Mouse (Mus musculus) spleen, postnatal 4 days (tissue): ENCODE data around the gene Gm19935.

ENCODE experiments used
- DNase-seq, 2 experiments: peaks; one replicate each; pipeline ENCODE4 v3.0.0; 2022; ENCODE audit warnings: low spot score in 2 of 2

Gene Gm19935

GRCm38 (mm10) chr8:90829825-90830224 lies 12.6 kb upstream of the Gm19935 start:
- DNase-seq = no peak

DNA sequence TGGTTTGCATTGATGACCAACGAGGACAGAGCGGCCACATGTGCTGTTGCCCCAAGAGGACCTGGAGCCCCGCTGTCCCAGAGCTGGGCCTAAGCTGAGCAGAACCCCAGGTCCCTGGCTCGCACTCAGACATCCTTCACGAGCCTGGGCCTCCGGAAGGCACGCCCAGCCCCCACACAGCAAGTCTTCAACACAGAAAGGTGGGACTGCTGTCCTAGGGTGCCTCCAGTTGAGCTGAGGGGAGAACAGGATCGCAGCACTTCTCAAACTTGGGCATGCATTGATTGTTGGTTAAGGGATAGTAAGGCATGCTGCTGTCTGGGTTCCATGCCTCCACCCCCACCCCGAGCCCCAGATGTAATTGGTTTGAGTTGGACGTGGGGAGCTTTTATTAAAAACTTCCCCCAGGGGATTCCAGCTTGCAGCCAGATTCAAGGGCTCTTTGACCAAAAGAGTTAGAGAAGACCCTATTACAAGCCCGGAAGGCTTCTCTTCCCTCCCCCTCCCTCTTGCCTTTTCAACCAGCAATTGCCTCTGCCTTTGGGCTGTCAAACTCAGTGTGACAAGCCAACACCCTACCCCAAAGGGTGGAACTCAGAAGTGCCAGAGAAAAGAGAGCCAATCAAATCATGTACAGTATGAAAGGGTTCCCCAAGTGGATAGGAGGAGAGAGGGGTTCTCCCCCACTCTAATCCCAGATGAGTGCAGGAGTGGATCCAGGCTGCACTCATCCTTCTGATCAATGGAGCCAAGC lies 12.0 kb upstream of the Gm19935 start:
- no peak for DNase-seq

- peak; percentile 91 to 98 for DNase-seq
Observed at GRCm38 (mm10) chr8:90828181-90828986, 11.2 kb upstream of the Gm19935 start, which contains the start of gene Chd9. Gene Chd9, plus strand, starts transcription at chr8:90828352.

DNA sequence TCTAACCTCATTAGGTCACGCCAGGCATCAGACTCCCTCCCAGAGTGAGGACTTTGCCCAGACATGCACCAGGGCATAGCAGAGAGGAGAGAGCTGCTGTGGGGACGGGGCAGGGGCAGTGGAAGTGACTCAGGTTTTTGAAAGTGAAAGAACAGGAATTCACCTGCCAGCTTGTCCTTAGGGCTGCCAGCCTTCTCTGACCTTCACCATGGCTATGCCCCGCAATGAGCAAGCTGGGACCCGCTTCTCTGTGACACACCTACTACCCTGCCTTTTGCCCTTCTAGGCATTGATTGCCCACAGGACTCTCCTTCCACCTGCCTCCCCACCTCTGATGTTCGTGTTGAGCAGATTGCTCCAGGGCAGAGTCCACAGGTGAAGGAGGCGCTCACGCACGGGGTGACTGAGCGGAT lies 8.3 kb upstream of the Gm19935 start:
- no peak for DNase-seq

GRCm38 (mm10) chr8:90822443-90822842 lies 5.2 kb upstream of the Gm19935 start:
- DNase-seq = no peak

- DNase-seq = no peak
Observed at GRCm38 (mm10) chr8:90820321-90820696, 3.1 kb upstream of the Gm19935 start.

DNA sequence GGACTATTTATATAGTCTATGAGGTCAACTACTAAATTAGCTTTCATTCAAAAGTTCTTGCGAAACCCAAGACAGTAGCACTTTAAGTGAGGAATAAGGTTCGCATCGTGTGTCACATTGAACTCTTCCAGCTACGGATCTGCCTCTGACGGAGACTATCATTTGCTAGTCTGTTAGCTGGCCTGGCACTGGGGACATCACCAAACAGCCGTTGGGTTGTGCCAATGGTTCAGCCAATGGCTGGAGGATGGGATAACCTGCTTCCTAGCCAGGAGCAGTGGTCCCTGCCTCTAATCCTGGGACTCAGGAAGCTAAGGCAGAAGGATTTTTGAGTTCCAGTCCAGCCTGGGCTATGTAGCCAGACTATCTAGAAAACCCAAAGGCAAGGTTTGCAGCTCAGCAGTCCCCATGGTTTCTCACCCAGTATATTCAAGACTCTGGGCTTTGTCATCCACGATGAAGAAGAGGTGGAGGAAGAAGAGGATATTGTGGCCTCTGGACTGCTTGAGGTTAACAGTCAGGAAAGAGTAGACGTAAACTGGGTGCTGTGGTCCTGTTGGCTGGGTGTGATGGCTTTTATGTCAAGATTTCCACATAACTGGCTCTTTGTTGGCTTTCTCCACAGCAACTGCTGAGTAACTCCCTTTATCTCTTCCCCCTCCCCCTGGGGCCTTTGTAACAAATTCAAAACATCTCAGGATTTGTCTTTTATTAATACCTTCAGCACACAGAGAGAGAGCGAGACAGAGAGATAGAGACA lies 2.5 kb upstream of the Gm19935 start:
- no peak for DNase-seq

DNA sequence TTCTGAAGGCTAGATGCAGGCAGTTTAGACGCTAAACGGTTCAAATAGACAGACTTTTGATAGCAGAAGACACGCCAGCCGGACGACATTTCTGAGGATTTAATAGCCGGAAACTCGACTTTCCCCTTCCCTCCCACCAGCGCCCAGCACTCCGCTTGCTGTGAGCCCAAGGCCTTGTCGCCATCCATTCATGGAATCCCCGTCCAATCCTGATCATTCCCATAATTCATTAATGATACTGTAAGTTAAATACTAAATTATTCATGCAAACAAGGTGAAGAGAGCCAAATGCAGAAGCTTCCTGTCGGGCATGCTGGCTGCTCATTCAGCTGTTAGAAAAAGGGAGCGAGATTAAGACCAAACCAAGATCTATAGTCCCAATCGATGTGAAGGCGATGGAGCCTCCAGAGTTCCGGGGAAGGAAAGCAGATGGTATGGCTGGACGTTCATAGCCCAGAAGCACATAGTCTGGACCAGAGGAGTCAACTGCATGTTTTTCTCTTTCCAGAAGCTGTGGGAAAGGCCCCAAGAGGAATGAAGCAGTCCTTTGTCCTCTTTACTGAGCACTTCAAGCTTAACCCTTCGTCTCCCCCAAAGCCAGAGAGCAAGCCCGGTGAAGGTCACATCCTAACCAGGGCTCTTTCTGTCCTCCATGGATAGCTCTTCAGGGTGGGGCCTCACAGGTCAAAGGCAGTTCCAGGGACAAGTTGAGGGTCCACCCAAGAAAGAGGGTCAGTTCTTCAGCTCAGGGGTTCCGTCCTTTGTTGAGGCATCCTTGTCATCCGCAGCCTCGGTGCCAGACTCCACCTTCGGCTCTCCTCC lies 921 bp downstream of the Gm19935 start:
- DNase-seq = no peak

GRCm38 (mm10) chr8:90813602-90814320 lies 3.4 kb downstream of the Gm19935 start:
- DNase-seq = no peak

- DNase-seq = no peak
Observed at GRCm38 (mm10) chr8:90799473-90799872, 17.7 kb downstream of the Gm19935 start.

DNA sequence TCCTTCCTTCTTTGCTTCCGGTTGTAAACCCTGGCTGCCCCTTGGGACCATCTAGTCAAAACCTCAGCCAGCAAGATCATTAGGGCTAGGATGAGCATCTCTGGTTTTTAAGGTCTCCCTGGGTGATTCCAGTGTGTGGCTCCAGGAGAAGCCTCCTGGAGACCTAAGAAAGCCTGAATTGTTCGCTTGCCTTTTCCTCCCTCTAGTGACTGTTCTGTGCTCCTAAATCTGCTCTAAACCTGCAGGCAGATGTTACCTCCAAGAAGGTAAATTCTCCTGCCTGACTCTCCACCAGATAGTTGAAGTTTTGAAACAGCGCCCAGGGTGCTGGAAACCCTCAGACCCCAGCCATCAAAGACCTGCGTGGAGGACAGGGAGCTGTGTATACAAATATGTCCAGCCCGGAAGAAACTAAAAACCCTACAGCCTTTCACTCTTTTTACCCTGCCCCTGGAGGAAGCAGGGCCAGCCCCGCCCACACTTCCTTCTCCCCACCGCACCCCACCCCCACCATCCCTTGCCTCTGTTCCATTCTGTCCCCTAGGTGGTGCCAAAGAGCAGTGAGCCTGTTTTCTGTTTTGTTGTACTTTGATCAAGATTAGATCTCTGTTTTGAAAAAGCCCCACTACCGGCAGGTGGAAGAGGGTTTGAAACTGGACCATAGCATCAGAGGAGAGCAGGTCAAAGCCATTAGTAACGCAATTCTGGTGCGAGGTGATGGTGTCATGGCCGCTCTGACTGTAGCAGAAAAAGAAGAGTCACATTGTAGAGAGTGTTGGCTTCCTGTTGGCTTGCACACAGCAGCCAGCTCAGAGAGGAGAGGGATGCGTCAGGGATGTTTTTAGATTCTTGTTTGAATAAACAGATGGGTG lies 22.0 kb downstream of the Gm19935 start:
- DNase-seq = peak; percentile 75 to 87

DNA sequence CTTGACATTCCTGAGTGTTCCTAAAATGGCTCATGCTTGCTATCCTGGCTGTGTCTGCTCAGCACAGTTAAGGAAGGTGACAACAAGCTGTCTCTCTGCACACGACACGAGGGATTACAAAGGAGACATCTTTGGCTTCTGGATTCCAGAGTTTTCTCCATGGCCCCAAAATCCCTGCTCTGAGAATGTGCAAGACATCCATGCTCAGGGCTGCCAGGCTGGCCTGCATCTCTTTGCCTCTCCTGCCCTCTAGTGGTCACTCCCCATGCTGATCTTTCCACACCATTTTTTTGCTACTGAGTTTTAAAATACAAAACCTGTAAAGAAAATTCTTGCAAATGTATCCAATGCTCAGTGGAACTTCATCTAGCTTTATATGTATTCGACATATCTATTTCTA lies 23.5 kb downstream of the Gm19935 start:
- DNase-seq = peak; percentile 51 to 83

- no peak for DNase-seq
Observed at GRCm38 (mm10) chr8:90791616-90792015, 25.6 kb downstream of the Gm19935 start.

GRCm38 (mm10) chr8:90769791-90770190 lies 47.4 kb downstream of the Gm19935 start:
- no peak for DNase-seq
